Mouse (Mus musculus) frontal cortex, postnatal 25 days (tissue): Measurements from ENCODE around the gene Olfr364-ps1.

ENCODE experiments used
- DNase-seq, 2 experiments: peaks; one replicate each; pipeline ENCODE4 v3.0.0; 2022; ENCODE audit warnings: low spot score in 2 of 2

Gene Olfr364-ps1

DNA sequence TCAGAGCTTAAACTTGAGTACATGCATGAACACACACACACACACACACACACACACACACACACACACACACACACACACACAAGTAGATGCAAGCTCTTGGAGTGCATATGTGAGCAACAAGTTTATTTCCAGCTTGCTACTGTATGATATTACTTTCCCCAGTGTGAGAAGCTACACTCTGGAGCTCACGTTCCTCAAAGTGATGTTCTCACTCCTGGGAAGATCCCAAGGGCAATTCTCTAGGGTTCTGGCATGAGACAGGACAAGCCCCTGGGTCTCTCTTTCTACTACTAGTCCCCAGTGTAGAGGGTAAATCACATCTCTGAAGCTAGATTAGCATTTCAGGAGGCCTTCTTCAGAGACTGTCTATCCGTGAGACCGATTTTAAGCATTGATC is at the start of gene Olfr364-ps1:
Gene Olfr364-ps1 (plus strand): TSS at position 301 of the 400 bp plus-strand sequence.
- no peak for DNase-seq

DNA sequence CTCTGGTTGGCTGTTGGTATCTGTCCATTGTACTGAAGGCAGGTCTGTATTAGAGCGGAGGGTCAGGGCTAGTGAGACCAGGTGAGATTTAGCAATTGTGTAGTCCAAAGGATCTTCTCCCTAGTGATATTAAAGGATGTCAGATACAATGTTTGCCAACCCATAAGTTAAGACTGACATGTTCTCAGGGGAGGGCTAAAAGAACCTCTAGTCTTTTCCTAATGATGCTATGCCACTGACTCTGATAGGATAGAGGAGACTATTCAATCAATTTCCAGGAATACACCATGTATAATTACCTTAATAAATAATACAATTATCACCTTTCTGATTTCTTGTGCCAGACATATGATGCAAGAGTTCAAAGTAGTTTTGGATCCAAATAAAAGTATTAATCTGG is 21.3 kb upstream of the Olfr364-ps1 start, which contains the start of gene Olfr362:
Gene Olfr362 (minus strand): TSS at position 101 of the 400 bp plus-strand sequence.
- DNase-seq: no peak

DNA sequence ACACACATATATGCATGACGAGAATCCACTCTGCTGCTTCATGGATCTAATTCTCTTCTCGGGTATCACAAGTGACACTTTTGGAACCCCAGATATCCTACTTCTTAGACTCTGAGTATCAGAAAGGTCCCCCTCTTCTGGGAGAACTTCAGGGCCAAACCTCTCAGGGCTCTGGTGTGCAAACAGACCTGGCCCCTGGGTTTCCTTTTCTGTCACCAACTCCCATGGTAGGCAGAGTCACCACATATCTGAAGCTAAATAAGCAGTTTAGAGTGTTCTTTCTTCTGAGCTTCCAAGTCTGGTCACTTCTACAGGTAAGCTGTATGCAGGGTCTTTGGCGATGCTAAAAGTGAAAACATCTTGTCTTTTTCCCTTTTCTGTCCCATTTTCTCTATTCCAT is 48.8 kb downstream of the Olfr364-ps1 start, which contains the start of gene Olfr365:
Gene Olfr365 (plus strand): TSS at position 301 of the 400 bp plus-strand sequence.
- DNase-seq: no peak
